Mouse (Mus musculus) stomach, embryonic 15.5 days (tissue): ENCODE results near the gene Gm3594. TPM values are rescaled to one million over a fixed set of nuclear protein-coding genes. Genes with fewer than 3 reads are reported as not detected.
"Not testable (repeated sequence)": the region's sequence is repeated elsewhere in the genome, so short reads cannot be mapped to it uniquely, and the experiment has no call there.

Source experiments
- ATAC-seq: fragments of 200-750 bp; cut with Nextera tagmentation; 2 replicates; pipeline ENCODE4 v1.8.0; 2017; ENCODE audit warnings: low read depth, moderate number of reproducible peaks, moderate TSS enrichment; ENCODE audit not compliant: insufficient read depth, low FRiP score
- H3K27ac ChIP-seq: fragments of 300-500 bp; sonication (generic); 2 replicates; pipeline ENCODE4 v1.5.1; 2015; ENCODE audit warnings: mild to moderate bottlenecking, inconsistent platforms
- H3K27me3 ChIP-seq: fragments of 300-500 bp; sonication (generic); replicated peaks from 2 replicates; pipeline ENCODE4 v1.6.1; 2015; ENCODE audit warnings: inconsistent platforms
- H3K36me3 ChIP-seq: fragments of 300-500 bp; sonication (generic); 2 replicates; pipeline ENCODE4 v1.6.1; 2015; ENCODE audit warnings: inconsistent platforms
- H3K4me1 ChIP-seq: fragments of 300-500 bp; sonication (generic); 2 replicates; pipeline ENCODE4 v1.6.1; 2015; ENCODE audit warnings: inconsistent platforms
- H3K4me2 ChIP-seq: fragments of 300-500 bp; sonication (generic); 2 replicates; pipeline ENCODE4 v1.6.1; 2015; ENCODE audit warnings: mild to moderate bottlenecking, inconsistent platforms
- H3K4me3 ChIP-seq: fragments of 300-500 bp; sonication (generic); replicated peaks from 2 replicates; pipeline ENCODE4 v1.5.1; 2015; ENCODE audit warnings: inconsistent platforms
- H3K9ac ChIP-seq: fragments of 300-500 bp; sonication (generic); 2 replicates; pipeline ENCODE4 v1.6.1; 2015; ENCODE audit warnings: inconsistent platforms
- H3K9me3 ChIP-seq: fragments of 300-500 bp; sonication (generic); 2 replicates; pipeline ENCODE4 v1.6.1; 2016; ENCODE audit warnings: inconsistent platforms
- WGBS: fragments of 180-500 bp; shearing (Covaris S2); methylation state at CpG from one replicate; pipeline ENCODE4 v1.1.7; 2015; 5-methylcytosine and 5-hydroxymethylcytosine counted together
- polyA plus RNA-seq: library from polyadenylated mRNA; unstranded; fragments of >200 nt; fragmentation: Nextera tagmentation; extraction: Ambion mirVana; gene quantifications from 2 replicates; pipeline ENCODE4 v1.2.1, GENCODE M21; 2015

The Gm3594 gene
- polyA plus RNA-seq = not detected in 2 replicates

GRCm38 (mm10) chr14:6444511-6444910, at the start of gene Gm3594:
Gene Gm3594 (minus strand): TSS chr14:6444611.
- no CpG with 5 or more reads among the region's 4 CpGs for WGBS
- H3K4me3 ChIP-seq, H3K4me1 ChIP-seq, H3K27me3 ChIP-seq, H3K9me3 ChIP-seq, ATAC-seq, H3K36me3 ChIP-seq, H3K27ac ChIP-seq, H3K9ac ChIP-seq, H3K4me2 ChIP-seq: not testable (repeated sequence)

- H3K27me3 ChIP-seq, H3K4me2 ChIP-seq, H3K36me3 ChIP-seq, H3K4me3 ChIP-seq, H3K27ac ChIP-seq, H3K9ac ChIP-seq, H3K9me3 ChIP-seq, ATAC-seq, H3K4me1 ChIP-seq: not testable (repeated sequence)
- WGBS = 46% methylated on average over 1 of the region's 1 CpGs
These were observed 41.9 kb upstream of the Gm3594 start for GRCm38 (mm10) chr14:6486331-6486730.

DNA sequence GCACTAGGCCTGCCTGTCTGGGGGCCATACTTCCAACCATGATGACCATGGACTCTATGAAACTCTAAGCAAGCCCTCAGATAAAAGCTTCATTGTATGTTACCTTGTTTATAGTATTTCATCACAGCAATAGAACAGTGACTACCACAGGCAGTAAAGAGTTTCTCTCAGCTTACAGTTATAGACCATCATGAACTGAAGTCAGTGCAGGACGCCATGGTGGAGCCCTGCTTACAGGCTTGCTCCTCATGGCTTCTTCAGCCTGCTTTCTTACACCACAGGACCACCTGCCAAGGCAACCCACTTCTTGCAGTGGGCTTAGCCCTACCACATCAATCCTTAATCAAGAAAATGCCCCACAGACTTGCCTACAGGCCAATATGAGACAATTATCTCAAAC, 41.1 kb upstream of the Gm3594 start:
- not testable (repeated sequence) for H3K4me2 ChIP-seq, ATAC-seq, H3K4me1 ChIP-seq, H3K9me3 ChIP-seq, H3K4me3 ChIP-seq, H3K27ac ChIP-seq, H3K27me3 ChIP-seq, H3K9ac ChIP-seq, H3K36me3 ChIP-seq
- WGBS = 50% methylated on average over 1 of the region's 1 CpGs

DNA sequence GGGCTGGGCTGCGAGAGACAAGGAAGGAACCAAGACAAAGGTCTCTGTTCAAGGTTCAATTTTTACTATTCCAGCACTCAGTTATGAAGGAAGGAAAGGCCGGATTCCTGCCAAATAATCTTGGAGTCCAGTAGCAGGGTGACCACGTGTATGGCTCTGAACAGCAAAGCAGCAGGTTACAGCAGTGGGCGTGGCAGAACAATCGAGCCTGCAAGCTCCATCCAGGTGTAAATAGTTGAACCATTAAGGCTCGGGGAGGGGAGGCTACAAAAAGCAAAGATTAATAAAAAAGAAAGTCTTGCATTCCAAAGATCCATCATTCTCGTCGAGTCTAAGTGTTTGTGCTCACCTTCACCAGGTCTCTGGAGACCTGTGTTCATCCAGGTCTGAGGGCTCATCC, 37.7 kb upstream of the Gm3594 start:
- ATAC-seq, H3K4me2 ChIP-seq, H3K9ac ChIP-seq, H3K27me3 ChIP-seq, H3K9me3 ChIP-seq, H3K36me3 ChIP-seq, H3K4me3 ChIP-seq, H3K27ac ChIP-seq, H3K4me1 ChIP-seq: not testable (repeated sequence)
- 75% methylated on average over 8 of the region's 8 CpGs for WGBS

GRCm38 (mm10) chr14:6471856-6472255, 27.4 kb upstream of the Gm3594 start:
- 86% methylated on average over 1 of the region's 1 CpGs for WGBS
- not testable (repeated sequence) for H3K9ac ChIP-seq, H3K4me2 ChIP-seq

GRCm38 (mm10) chr14:6440774-6441173, 3.6 kb downstream of the Gm3594 start:
- H3K27ac ChIP-seq, H3K9me3 ChIP-seq, H3K4me1 ChIP-seq, ATAC-seq, H3K4me2 ChIP-seq, H3K27me3 ChIP-seq, H3K4me3 ChIP-seq, H3K9ac ChIP-seq, H3K36me3 ChIP-seq: not testable (repeated sequence)
- WGBS = 86% methylated on average over 3 of the region's 4 CpGs

More at GRCm38 (mm10) chr14:6471856-6472255, 27.4 kb upstream of the Gm3594 start:
- H3K4me1 ChIP-seq, H3K9me3 ChIP-seq, H3K36me3 ChIP-seq, H3K27ac ChIP-seq, H3K4me3 ChIP-seq, H3K27me3 ChIP-seq, ATAC-seq: not testable (repeated sequence)

DNA sequence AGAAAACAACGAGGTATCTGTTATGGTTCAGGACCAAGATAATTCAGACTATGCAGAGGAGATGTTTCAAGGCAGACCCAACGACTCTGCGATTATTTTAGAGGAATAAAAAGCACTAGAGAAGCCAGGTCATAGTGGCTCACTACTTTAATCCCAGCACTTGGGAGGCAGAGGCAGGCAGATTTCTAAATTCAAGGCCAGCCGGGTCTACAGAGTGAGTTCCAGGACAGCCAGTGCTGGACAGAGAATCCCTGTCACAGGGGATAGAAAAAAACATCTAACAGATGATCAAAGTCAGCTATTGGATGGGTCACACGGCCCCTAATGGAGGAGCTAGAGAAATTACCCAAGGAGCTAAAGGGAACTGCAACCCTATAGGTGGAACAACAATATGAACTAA, 4.2 kb downstream of the Gm3594 start:
- H3K36me3 ChIP-seq, H3K27ac ChIP-seq, H3K4me2 ChIP-seq, H3K4me3 ChIP-seq, H3K9me3 ChIP-seq, H3K9ac ChIP-seq, H3K4me1 ChIP-seq, ATAC-seq, H3K27me3 ChIP-seq: not testable (repeated sequence)
- 73% methylated on average over 2 of the region's 5 CpGs for WGBS

GRCm38 (mm10) chr14:6426766-6427165, 17.6 kb downstream of the Gm3594 start:
- H3K27me3 ChIP-seq, H3K4me2 ChIP-seq, H3K4me3 ChIP-seq, ATAC-seq, H3K36me3 ChIP-seq, H3K4me1 ChIP-seq, H3K9ac ChIP-seq, H3K9me3 ChIP-seq, H3K27ac ChIP-seq: not testable (repeated sequence)
- 7% methylated on average over 16 of the region's 42 CpGs for WGBS

DNA sequence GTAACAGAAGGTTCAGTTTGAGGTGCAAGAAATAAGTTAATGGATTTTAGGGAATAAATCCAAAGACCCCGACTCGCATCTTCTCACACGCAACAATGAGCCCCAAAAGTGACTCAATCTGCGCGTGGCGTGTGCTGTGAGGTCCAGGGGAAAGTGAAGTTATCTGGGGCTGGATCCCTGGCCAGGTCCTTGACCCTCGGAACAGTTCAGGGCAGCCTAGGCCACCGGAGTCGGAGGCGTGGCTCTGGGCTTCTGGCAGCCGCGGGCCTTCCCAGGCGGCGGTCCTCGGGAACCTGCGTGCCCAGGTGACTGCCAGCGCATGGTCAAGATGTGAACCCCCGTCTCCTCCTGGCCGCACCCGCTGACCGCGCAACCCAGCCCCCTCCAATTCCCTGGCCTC, 18.1 kb downstream of the Gm3594 start:
- peak overlapping the region; percentile 16; the same call in 1 of the 2 replicates for H3K4me3 ChIP-seq
- H3K9me3 ChIP-seq = not testable (repeated sequence)
- 19% methylated on average over 22 of the region's 22 CpGs for WGBS

GRCm38 (mm10) chr14:6412382-6412781, 32.0 kb downstream of the Gm3594 start, which contains the start of gene Gm3591:
Gene Gm3591 (minus strand): TSS chr14:6412482.
- not testable (repeated sequence) for H3K27me3 ChIP-seq, H3K27ac ChIP-seq, ATAC-seq, H3K4me1 ChIP-seq, H3K36me3 ChIP-seq, H3K4me2 ChIP-seq, H3K9ac ChIP-seq, H3K9me3 ChIP-seq, H3K4me3 ChIP-seq
- no CpG with 5 or more reads among the region's 2 CpGs for WGBS

More for the DNA sequence above, 18.1 kb downstream of the Gm3594 start:
- H3K9ac ChIP-seq, ATAC-seq, H3K36me3 ChIP-seq, H3K27ac ChIP-seq, H3K27me3 ChIP-seq, H3K4me1 ChIP-seq: not testable (repeated sequence)
- H3K4me2 ChIP-seq = peak overlapping the region; percentile 45

- 78% methylated on average over 2 of the region's 4 CpGs for WGBS
- not testable (repeated sequence) for ATAC-seq
These were observed 54.2 kb downstream of the Gm3594 start, which contains the start of gene Gm16440 for GRCm38 (mm10) chr14:6390219-6390618. Gene Gm16440 (minus strand): TSS chr14:6390319.

More at GRCm38 (mm10) chr14:6390219-6390618, 54.2 kb downstream of the Gm3594 start, which contains the start of gene Gm16440:
- H3K4me1 ChIP-seq, H3K4me2 ChIP-seq, H3K9me3 ChIP-seq, H3K9ac ChIP-seq, H3K27me3 ChIP-seq, H3K36me3 ChIP-seq, H3K4me3 ChIP-seq, H3K27ac ChIP-seq: not testable (repeated sequence)
